Mouse (Mus musculus) forebrain, embryonic 14.5 days (tissue): ENCODE data around the gene Anks6. TPM values are rescaled to one million over a fixed set of nuclear protein-coding genes. Genes with fewer than 3 reads are reported as not detected.

Experiments used
- ATAC-seq: fragments of 200-750 bp; cut with Nextera tagmentation; 2 replicates; pipeline ENCODE4 v1.8.0; 2017; ENCODE audit warnings: mild to moderate bottlenecking, moderate library complexity
- DNase-seq: peaks from one replicate; pipeline ENCODE4 v3.0.0-alpha.2; 2015; ENCODE audit warnings: low spot score
- H3K27ac ChIP-seq: fragments of 300-500 bp; sonication (generic); 2 replicates; pipeline ENCODE4 v1.5.1; 2014; ENCODE audit warnings: low read depth, mild to moderate bottlenecking, control low read depth, low read length, moderate library complexity
- H3K27me3 ChIP-seq: fragments of 300-500 bp; sonication (generic); replicated peaks from 2 replicates; pipeline ENCODE4 v1.6.1; 2014; ENCODE audit warnings: low read length, control low read depth, mixed read lengths; ENCODE audit not compliant: control insufficient read depth, insufficient read depth
- H3K36me3 ChIP-seq: fragments of 300-500 bp; sonication (generic); 2 replicates; pipeline ENCODE4 v1.6.1; 2014; ENCODE audit warnings: low read length, control low read depth; ENCODE audit not compliant: control insufficient read depth, insufficient read depth
- H3K4me1 ChIP-seq: fragments of 300-500 bp; sonication (generic); 2 replicates; pipeline ENCODE4 v1.6.1; 2014; ENCODE audit warnings: antibody characterized with exemption, low read length, control low read depth; ENCODE audit not compliant: control insufficient read depth, insufficient read depth
- H3K4me2 ChIP-seq: fragments of 300-500 bp; sonication (generic); 2 replicates; pipeline ENCODE4 v1.6.1; 2014; ENCODE audit warnings: mild to moderate bottlenecking, control low read depth, low read length
- H3K4me3 ChIP-seq: fragments of 300-500 bp; sonication (generic); 2 replicates; pipeline ENCODE4 v1.5.1; 2014; ENCODE audit warnings: low read depth, low read length, control low read depth
- H3K9ac ChIP-seq: fragments of 300-500 bp; sonication (generic); 2 replicates; pipeline ENCODE4 v1.6.1; 2014; ENCODE audit warnings: mild to moderate bottlenecking, low read length, control low read depth, moderate library complexity
- H3K9me3 ChIP-seq: fragments of 300-500 bp; sonication (generic); replicated peaks from 2 replicates; pipeline ENCODE4 v1.6.1; 2016; ENCODE audit warnings: low read length, control low read depth, mixed read lengths; ENCODE audit not compliant: control insufficient read depth
- WGBS: fragments of 180-500 bp; shearing (Covaris S2); extraction: QIAGEN DNeasy Blood & Tissue Kit; methylation state at CpG from one replicate; pipeline ENCODE4 v1.1.7; 2014; 5-methylcytosine and 5-hydroxymethylcytosine counted together
- polyA plus RNA-seq: library from polyadenylated mRNA; unstranded; fragments of >200 nt; fragmentation: Nextera tagmentation; extraction: Ambion mirVana; gene quantifications from 2 replicates; pipeline ENCODE4 v1.2.1, GENCODE M21; 2014

Gene Anks6
- polyA plus RNA-seq, 1 experiment from 2014 or later, result 2.2 TPM

DNA sequence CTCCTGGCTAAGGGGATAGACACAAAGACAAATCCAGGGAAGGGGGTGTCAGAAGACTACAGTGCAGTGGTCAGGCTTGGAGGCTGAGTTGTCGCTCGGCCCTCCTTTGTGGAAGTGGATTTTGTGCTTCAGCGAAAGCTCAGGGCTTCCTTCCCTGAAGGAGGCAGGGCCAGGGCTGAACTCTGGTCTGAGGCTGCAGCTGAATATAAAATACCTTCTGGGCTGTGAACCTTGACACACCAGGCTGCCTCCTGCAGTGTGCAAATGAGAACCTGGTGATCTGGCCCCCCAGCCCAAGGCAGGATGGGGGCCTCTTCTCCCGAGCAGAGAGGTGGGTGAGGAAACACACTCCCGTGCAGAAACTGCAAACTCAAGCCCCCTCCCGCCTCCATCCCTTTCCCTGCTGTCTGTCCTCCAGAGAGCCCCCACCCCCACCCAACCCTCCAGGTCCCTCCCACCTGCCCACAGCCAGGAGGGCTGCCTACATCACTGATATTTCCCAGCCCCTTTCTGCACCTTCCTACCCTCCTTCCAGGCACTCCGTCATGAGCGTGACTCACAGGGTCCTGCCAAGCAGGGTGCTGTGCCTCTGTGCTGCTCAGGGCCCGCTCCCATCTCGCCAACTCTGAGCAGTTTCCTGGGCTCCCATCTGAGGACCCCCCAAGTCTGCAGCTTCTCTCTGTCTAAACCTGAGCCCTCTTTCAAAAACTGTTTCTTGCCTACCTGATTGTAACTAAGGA lies 6.4 kb downstream of the Anks6 start:
- H3K9me3 ChIP-seq, result no peaks in the 10 kb centered on the region
- no peak for DNase-seq
- H3K4me2 ChIP-seq, result no peak overlapping the region
- H3K27me3 ChIP-seq, result no peaks in the 10 kb centered on the region
- WGBS, result 25% methylated on average over 10 of the region's 10 CpGs
- no peak overlapping the region for H3K4me3 ChIP-seq
- H3K27ac ChIP-seq, result no peak overlapping the region
- ATAC-seq, result no peak
- no peak overlapping the region for H3K9ac ChIP-seq
- 0 out of 2 replicates have a peak, but pooled peaks cover 3% of the 10 kb centered on the region for H3K4me1 ChIP-seq
- no peaks in the 10 kb centered on the region for H3K36me3 ChIP-seq

DNA sequence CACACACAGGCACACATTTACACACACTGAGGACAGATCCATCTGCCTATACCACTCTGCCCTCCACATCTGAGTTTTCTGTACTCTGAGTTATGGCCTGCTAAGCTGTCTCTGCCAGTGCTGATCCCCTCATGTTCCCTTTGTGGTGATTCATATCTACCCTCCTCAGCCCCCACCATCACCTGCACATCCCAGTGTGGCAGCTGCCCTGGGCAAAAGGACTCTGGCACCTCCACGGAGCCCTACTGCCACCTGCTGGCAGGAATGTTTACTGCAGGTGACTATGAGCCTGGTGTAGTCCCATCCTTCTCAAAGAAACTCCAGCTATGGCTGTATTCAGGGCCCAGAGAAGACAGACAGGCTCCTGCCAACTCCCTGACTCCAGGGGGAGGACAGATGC lies 7.1 kb downstream of the Anks6 start:
- Histone ChIP-seq H3K4me2 (no peak overlapping the region), H3K4me3 (no peak overlapping the region), H3K27me3 (no peaks in the 10 kb centered on the region), H3K9me3 (no peaks in the 10 kb centered on the region), H3K36me3 (no peaks in the 10 kb centered on the region), H3K4me1 (0 out of 2 replicates have a peak, but pooled peaks cover 3% of the 10 kb centered on the region), H3K27ac (no peak overlapping the region), H3K9ac (no peak overlapping the region)
- WGBS, result 0% methylated on average over 1 of the region's 1 CpGs
- peak; percentile 79 for DNase-seq
- ATAC-seq, result peak; percentile 82

DNA sequence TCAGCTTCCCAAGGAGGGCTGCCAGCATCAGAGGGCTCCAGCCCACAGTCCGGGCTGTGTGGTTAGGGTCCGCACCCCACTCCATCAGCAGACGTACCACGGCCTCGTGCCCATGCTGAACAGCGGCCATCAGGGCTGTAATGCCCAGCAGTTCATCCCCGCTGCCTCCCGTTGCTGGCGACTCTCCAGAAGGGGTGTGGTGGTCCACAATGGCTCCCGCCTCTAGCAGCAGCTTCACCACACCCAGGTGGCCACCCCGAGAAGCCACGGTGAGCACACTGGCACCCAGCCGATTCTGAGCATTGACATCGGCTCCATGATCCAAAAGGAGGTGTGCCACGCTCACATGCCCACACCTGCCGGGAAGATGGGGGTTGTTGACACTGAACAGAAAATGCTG lies 8.0 kb downstream of the Anks6 start:
- Histone ChIP-seq H3K27me3 (no peaks in the 10 kb centered on the region), H3K9ac (no peak overlapping the region), H3K4me3 (no peak overlapping the region), H3K36me3 (no peaks in the 10 kb centered on the region), H3K9me3 (no peaks in the 10 kb centered on the region), H3K4me1 (0 out of 2 replicates have a peak, but pooled peaks cover 3% of the 10 kb centered on the region), H3K27ac (no peak overlapping the region), H3K4me2 (no peak overlapping the region)
- DNase-seq (no peak), ATAC-seq (no peak)
- WGBS, result 83% methylated on average over 16 of the region's 16 CpGs

DNA sequence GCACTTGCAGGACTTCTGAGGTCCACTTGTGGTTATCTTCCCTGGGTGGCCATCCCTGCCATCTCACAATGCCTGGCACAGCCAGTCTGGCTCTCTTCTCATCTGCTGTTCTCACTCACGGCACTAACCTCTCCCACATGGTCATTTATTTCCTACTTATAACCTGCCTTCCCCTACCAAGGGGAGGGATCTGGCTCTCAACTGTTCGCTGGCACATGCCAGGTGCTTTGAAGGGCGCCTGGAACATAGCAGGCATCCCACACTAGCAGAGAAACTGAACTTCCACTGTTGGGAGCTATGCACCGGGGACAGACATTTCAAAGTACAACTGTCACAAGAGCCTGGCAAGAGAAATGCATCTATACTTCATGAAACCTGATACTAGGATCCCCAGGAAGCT lies 9.5 kb downstream of the Anks6 start:
- no peak for DNase-seq
- no peaks in the 10 kb centered on the region for H3K9me3 ChIP-seq
- H3K4me1 ChIP-seq, result 0 out of 2 replicates have a peak, but pooled peaks cover 3% of the 10 kb centered on the region
- H3K27me3 ChIP-seq, result no peaks in the 10 kb centered on the region
- H3K4me3 ChIP-seq, result no peak overlapping the region
- H3K27ac ChIP-seq, result no peak overlapping the region
- H3K36me3 ChIP-seq, result no peaks in the 10 kb centered on the region
- 86% methylated on average over 4 of the region's 4 CpGs for WGBS
- ATAC-seq, result no peak
- no peak overlapping the region for H3K4me2 ChIP-seq
- no peak overlapping the region for H3K9ac ChIP-seq

DNA sequence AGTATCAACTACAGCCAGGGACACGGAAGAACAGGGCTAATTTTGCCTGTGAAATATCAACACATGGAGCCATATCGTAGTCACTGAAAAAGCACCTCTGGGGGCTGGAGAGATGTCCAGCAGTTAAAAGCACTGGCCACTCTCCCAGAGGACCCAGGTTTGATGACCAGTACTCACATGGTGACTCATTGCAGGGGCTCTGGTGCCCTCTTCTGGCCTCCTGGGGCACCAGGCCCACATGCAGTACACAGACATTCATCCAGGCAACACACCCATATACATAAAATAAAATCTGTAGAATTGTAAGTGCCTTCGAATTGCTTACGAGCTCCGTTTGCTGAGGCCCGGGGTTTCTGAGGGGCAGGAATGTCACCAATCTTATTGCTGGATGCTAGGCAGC lies 10.3 kb downstream of the Anks6 start:
- H3K27me3 ChIP-seq, result no peaks in the 10 kb centered on the region
- 0 out of 2 replicates have a peak, but pooled peaks cover 3% of the 10 kb centered on the region for H3K4me1 ChIP-seq
- ATAC-seq (no peak), DNase-seq (no peak)
- no peaks in the 10 kb centered on the region for H3K9me3 ChIP-seq
- H3K9ac ChIP-seq, result no peak overlapping the region
- H3K36me3 ChIP-seq, result 0 out of 2 replicates have a peak, but pooled peaks cover 2% of the 10 kb centered on the region
- H3K4me2 ChIP-seq, result no peak overlapping the region
- WGBS, result 92% methylated on average over 6 of the region's 6 CpGs
- no peak overlapping the region for H3K4me3 ChIP-seq
- no peak overlapping the region for H3K27ac ChIP-seq

DNA sequence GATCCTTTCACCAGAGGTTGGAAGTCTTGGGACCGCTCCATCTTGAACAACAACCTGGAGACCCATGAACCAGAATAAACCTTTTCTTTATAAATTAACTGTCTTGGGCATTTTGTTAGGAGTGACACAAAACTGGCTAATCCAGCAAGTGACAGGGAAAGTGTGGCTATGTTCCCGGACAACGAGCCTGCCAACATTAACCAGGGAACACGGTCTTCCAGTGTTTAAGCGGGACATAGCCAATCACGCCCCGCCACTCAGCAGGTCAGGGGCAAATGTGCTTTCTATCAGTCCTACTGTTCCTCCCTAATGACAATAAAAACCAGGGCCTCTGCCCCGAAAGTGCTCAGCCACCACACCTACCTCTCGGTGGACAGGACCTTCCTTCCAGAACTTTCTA lies 13.4 kb downstream of the Anks6 start:
- no peak for DNase-seq
- WGBS, result 85% methylated on average over 9 of the region's 9 CpGs
- ATAC-seq, result no peak

DNA sequence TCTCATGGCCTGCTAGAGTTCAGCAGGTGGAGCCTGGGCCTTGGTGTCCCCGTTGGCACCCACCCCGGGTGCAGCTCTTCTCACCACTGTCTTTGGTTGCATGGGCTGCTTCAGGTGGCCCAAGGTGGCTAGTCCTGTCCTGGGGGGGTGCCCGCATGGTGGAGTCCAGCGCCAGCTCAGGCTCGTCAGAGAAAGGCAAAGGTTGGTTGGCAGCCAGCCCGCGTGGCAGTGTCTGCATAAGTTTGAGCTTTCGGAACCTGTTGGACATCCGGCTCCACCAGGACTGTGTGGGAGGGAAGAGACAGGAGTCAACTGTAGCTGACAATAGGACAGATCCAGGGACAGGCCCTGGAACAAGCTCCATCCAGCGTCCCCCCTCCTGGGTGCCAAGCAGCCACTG lies 17.6 kb downstream of the Anks6 start:
- Histone ChIP-seq H3K27ac (no peak overlapping the region), H3K36me3 (peaks cover 20% of the 10 kb centered on the region), H3K4me3 (no peak overlapping the region), H3K27me3 (no peaks in the 10 kb centered on the region), H3K4me2 (no peak overlapping the region), H3K9ac (no peak overlapping the region), H3K9me3 (no peaks in the 10 kb centered on the region), H3K4me1 (no peaks in the 10 kb centered on the region)
- 92% methylated on average over 10 of the region's 10 CpGs for WGBS
- DNase-seq, result no peak
- ATAC-seq, result no peak

More for the DNA sequence above, 13.4 kb downstream of the Anks6 start:
- Histone ChIP-seq H3K4me3 (no peak overlapping the region), H3K9me3 (no peaks in the 10 kb centered on the region), H3K4me1 (no peaks in the 10 kb centered on the region), H3K36me3 (peaks cover 13% of the 10 kb centered on the region; the same call in 1 of the 2 replicates), H3K4me2 (no peak overlapping the region), H3K27ac (no peak overlapping the region), H3K27me3 (no peaks in the 10 kb centered on the region), H3K9ac (no peak overlapping the region)

DNA sequence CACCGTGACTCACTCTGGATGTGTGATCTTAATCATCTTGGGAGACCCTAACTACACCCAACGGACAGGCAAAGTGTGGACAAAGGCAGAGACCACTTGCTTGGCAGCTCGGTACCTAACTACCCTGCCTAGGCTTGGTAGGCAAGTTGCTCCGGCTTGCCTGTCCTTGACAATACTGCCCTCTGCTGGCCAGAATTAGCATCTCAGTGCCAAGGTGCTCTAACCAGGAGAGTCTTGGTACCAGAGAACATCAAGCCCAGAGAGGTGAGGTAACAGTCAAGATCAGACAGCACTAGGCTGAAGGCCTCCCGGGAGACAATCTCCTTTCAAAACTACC lies 19.9 kb downstream of the Anks6 start:
- DNase-seq (peak; percentile 86), ATAC-seq (peak; percentile 76)
- 16% methylated on average over 5 of the region's 5 CpGs for WGBS
- Histone ChIP-seq H3K4me2 (no peak overlapping the region), H3K9me3 (no peaks in the 10 kb centered on the region), H3K27me3 (no peaks in the 10 kb centered on the region), H3K27ac (no peak overlapping the region), H3K4me1 (no peaks in the 10 kb centered on the region), H3K36me3 (peaks cover 20% of the 10 kb centered on the region), H3K4me3 (no peak overlapping the region), H3K9ac (no peak overlapping the region)

DNA sequence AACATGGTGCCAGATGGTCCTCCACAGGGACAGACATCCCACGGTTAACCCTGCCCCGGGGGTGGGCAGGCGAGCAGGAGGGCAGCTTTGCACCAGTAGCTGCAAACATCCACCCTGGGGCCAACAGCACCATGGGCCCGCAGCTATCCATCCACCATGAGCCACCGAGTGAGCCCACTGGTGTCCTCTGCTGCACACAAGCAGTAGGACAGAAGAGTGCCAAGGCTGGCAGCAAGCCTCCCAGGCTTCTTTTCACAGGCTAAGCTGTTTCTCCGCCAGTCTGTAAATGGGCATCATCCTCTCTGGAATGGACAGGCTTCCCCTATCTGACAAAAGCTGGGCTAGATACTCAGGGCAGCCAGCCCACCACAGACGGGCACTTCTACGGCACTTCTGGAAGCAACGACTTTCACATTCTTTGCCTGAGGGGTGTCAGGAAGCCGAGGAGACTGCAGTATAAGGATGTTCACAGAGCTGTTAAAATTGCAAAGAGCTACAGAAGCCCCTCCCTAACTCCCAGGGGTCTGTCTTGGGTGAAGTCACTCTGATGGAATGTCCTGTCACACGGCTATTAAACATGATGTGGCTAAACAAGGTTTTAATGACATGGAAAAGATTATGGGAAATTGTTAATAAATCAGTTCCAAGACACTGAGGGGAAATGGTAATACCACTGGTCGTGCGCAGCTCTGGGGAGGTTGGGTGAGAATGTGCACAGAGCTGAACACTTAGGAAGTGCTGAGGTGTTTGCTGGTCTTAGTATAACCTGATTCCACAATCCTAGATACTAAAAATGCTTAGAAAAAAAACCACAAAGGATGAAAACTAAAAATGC lies 20.5 kb downstream of the Anks6 start:
- 74% methylated on average over 13 of the region's 13 CpGs for WGBS
- no peak overlapping the region for H3K4me3 ChIP-seq
- peak; percentile 40; the same call in 1 of the 2 replicates for ATAC-seq
- no peaks in the 10 kb centered on the region for H3K4me1 ChIP-seq
- no peak overlapping the region for H3K27ac ChIP-seq
- peaks cover 16% of the 10 kb centered on the region for H3K36me3 ChIP-seq
- no peak overlapping the region for H3K4me2 ChIP-seq
- H3K9me3 ChIP-seq, result no peaks in the 10 kb centered on the region
- no peaks in the 10 kb centered on the region for H3K27me3 ChIP-seq
- no peak overlapping the region for H3K9ac ChIP-seq
- DNase-seq, result peak; percentile 29
